Mouse (Mus musculus) bone marrow macrophage, adult 2 months (primary cell): ENCODE measurements around the gene Cipc.

Experiments
- CTCF ChIP-seq: IDR thresholded peaks from 2 replicates; pipeline ENCODE4 v1.5.1; 2012; ENCODE audit warnings: low read depth, mild to moderate bottlenecking, low read length, moderate library complexity
- POLR2A ChIP-seq: IDR thresholded peaks from 2 replicates; pipeline ENCODE4 v1.6.1; 2012; ENCODE audit warnings: mild to moderate bottlenecking, low read depth, low read length, borderline replicate concordance

GRCm38 (mm10) chr12:86905876-86906275 lies 41.0 kb upstream of the Cipc start:
- no peak for TF ChIP-seq CTCF
- TF ChIP-seq POLR2A = no peak
